Comparison of ENCODE assay signal across 12 mouse cellular contexts in genomic region chr5:72453176-72453575, GRCm38 (mm10). TPM values are rescaled to one million over a fixed set of nuclear protein-coding genes. Genes with fewer than 3 reads are reported as not detected.
"Had no signal": no experiment of that assay in that cellular context is flagged by ENCODE, and none has a peak within 500 bp of the region (broad histone marks: within the 10 kb centered on the region; RNA-seq: fewer than 3 reads in every experiment).

No protein-coding gene starts in this region.

- H3K9ac ChIP-seq: limb, embryonic 13.5 days; liver, embryonic 14.5 days; midbrain, embryonic 13.5 days had no signal

- H3K4me2 ChIP-seq: limb, embryonic 13.5 days; midbrain, embryonic 13.5 days had no signal

- DNase-seq: kidney, postnatal 4 days; lung, adult 2 months; lung, postnatal 36 days; thymus, postnatal 4 days had no signal

- H3K4me3 ChIP-seq: layer of hippocampus, adult 2 months; limb, embryonic 13.5 days; midbrain, embryonic 13.5 days had no signal

- H3K4me1 ChIP-seq: midbrain, embryonic 13.5 days had no signal

- H3K27ac ChIP-seq: layer of hippocampus, adult 2 months; liver, embryonic 14.5 days; midbrain, embryonic 13.5 days; stomach, postnatal 0 days had no signal

- ATAC-seq: lung, postnatal 0 days; midbrain, embryonic 13.5 days had no signal

- H3K9me3 ChIP-seq: limb, embryonic 13.5 days; midbrain, embryonic 13.5 days had no signal

- H3K36me3 ChIP-seq: limb, embryonic 13.5 days; midbrain, embryonic 13.5 days had no signal

- H3K27me3 ChIP-seq: limb, embryonic 13.5 days; midbrain, embryonic 13.5 days had no signal

RNA-seq across cellular contexts. Expression of gene Corin, which starts 51.1 kb away (rescaled TPM):
- total RNA-seq: megakaryocyte progenitor cell, adult 5-6 weeks had no signal
- polyA plus RNA-seq: liver, adult 2 months had no signal
